Mouse (Mus musculus) heart, adult 8-10 months (tissue): ENCODE measurements around the gene Rps11. TPM values are rescaled to one million over a fixed set of nuclear protein-coding genes. Genes with fewer than 3 reads are reported as not detected.
"Not testable (repeated sequence)": the region's sequence is repeated elsewhere in the genome, so short reads cannot be mapped to it uniquely, and the experiment has no call there.

Experiments
- DNase-seq: peaks from one replicate; pipeline ENCODE4 v3.0.0; 2022; ENCODE audit warnings: low spot score
- total RNA-seq, 4 experiments: library from RNA; stranded (reverse); gene quantifications; 2 replicates each; pipeline ENCODE4 v1.2.4; 2022

The Rps11 gene
- total RNA-seq, 4 experiments from 2014 or later = 572 to 626 (median 604) TPM

DNA sequence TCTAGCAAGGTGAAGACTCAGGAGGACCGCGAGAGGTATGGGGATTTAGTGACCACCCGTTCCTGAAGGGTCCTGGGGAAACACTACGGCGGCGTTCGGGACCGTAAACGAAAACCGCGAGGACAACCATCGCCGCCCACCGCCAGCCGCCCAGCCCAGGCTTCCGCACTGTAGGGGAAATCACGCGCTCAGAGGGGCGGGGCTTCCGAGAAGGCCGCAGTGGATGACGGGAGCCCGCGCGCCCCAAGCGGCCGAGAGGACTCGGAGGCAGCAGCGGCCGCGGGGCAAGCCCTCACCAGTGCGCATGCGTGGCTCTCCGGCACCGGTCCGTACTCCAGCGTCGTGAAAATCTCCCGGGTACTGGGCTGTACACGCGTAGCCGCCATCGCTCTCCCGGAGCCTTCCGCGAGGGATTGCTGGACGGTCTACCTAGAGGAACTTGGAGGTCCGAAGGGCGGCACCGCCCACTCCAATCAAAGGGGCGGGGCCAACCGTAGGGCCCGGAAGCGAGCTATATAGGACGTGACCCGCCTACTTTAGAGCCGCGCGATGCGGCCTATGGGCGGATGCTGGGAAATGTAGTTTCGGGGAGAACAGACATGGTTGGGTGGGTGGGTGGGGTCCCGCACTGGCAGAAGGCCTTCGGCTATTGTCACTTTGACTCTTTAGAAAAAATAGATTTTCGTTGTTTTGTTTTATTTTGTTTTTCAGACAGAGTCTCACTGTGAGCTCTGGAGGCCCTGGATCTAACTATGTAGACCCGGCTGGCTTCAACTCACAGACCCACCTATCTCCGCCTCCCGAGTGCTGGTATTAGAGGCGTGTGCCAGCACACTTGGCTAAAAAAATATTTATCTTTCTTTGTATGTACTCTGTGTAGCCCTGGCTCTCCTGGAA is 30.1 kb upstream of the Rps11 start, which contains the start of the genes Pih1d1 and Aldh16a1:
Pih1d1 (plus strand) TSS at position 208 of the 897 bp plus-strand sequence.
Aldh16a1 (minus strand) TSS at position 489 of the 897 bp plus-strand sequence.
- DNase-seq = peak; percentile 96

DNA sequence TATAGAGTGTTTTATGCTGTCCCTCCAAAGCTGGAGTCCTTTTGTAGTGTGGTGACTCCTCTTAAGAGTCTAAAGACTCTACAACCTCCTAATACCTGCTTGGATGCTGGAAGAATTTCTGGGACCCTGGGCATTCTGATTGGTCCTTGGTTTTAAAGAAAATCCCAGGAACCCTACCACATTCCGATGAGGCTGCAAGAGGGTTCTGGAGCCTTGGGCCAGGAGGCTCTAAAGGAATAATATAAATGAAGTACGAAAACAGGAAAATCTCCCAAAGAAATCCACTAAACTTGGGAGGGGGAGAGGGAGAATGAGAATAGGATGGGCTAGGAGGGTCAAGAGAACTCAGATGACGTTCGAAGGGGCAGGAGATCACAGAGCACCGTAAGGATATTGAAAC is 29.3 kb upstream of the Rps11 start:
- DNase-seq = no peak

DNA sequence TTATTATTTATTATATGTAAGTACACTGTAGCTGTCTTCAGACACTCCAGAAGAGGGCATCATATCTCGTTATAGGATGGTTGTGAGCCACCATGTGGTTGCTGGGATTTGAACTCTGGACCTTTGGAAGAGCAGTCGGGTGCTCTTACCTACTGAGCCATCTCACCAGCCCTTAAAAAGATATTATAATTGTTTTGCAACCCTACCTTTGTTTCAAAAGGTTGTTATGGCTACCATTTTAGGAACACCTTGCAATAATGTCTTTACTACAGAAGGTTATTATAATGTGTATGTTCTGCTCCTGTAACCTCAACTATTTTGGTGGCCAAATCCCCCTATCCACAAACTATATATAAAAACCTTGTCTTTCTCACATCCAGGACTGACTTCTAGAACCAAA is 28.8 kb upstream of the Rps11 start:
- DNase-seq = not testable (repeated sequence)

DNA sequence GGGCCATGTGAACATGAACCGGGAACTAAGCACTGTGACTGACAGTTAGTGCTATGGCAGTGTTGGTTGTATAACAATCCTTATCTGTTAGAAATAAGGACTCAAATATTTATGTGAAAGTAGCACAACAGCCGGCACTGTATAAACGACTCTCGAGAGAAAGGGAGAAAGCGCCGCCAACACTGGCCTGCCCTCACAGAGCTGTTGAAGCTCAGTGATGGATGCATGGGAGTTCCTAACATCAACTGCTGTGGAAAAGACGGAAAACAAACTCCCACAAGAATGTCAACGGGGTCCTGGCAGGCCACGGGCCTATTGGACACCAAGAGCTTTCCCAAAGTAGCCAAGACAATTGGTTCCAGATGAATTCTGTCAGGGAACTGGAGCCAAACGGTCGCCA is 27.1 kb upstream of the Rps11 start:
- no peak for DNase-seq

DNA sequence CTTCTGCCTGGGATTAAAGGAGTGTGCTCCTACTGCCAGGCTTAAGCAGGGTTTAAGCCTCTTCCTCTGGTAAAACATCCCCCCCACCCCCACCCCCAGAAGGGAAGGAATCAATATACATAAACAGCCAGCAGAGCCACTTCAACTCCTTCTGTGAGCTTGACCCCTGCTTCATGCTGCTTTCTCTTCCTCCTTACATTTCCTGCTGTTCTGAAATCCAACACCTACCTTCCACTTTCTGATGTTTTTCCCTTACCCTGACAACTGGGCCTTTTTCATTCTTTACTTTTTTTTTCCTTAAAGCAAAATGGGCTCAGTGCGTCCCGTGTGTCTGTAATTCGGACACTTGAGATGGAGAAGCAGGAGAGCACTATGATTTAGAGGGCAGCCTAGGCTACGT is 26.1 kb upstream of the Rps11 start:
- no peak for DNase-seq

DNA sequence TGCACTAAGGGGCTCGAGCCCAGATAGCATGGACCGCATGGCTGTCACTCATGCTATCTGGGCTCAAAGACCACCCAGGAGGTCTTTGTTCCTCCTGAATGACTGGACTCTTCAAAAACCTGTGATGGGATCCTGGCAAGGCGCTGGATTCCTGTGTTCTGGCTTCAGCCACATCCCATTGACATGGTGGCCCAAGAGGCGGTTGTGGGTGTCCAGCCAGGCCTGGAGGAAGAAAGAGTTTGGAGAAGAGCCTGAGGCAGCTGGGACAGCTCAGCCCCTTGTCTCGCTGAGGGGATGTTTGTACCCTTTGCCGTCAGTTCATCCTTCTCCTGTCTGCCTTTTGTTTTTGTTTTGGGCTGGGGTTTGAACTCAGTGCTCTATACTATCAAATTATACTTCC is 25.3 kb upstream of the Rps11 start:
- no peak for DNase-seq

DNA sequence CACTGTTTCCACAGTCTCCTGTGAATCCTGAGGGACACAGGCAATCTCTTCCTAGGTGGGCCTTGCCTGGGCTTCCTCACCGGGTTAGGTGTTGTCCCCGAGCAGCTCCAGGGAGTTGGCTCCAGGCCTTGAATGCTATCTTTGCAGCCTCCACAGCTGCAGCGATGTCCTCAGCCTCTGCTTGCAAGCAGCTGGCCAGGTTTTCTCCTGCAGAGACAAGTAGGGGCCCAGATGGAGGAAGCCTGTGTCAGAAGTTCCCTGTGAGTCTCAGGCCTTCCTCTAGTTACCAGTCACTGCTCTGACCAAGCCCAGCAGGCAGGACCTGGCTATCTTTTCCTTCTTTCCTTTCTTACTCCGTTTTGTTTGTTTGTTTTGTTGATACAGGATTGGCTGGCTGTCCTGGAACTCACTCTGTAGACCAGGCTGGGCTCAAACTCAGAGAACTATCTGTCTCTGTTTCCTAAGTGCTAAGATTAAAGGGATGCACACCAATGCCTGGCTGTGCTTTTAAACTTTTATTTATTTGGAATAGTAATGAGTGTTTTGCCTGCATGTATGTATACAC is 24.4 kb upstream of the Rps11 start:
- DNase-seq = no peak

DNA sequence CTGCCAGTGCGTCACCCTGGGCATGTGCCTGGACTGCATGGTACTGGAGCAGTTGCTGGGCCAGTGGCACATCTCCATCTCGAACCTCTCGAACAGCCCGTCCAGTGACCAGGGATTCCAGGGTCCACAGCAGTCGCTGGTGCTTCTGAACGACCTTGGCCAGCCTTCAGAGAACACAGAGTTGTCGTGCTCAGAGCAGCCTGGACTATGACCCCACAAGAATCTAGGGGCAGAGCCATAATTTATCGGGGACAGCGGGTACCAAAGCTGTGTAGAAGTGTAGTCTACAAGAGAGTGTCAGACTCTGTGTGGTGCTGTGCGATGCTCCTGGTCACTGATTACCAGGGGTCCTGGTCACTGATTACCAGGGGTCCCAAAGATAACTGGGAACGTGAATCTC is 23.7 kb upstream of the Rps11 start:
- DNase-seq = no peak

DNA sequence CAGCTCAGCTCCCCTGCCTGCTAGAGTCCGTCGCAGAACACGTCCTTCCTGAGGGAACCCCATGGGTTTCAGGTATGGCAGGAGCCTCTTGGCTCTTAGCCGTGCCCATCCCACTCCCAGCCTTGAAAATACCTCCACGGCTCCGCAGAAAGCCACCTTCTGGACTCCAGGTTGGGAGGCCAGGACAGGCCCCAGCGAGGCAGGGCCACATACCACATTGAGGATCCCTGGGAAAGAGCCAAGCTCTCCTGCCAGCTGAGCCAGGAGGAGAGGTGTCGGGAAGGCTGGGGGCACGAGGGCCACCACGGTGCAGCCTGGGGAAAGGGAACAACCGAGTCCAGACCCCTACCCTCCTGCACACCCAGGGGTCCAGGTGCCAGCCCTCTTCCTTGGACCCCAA is 23.0 kb upstream of the Rps11 start:
- no peak for DNase-seq

DNA sequence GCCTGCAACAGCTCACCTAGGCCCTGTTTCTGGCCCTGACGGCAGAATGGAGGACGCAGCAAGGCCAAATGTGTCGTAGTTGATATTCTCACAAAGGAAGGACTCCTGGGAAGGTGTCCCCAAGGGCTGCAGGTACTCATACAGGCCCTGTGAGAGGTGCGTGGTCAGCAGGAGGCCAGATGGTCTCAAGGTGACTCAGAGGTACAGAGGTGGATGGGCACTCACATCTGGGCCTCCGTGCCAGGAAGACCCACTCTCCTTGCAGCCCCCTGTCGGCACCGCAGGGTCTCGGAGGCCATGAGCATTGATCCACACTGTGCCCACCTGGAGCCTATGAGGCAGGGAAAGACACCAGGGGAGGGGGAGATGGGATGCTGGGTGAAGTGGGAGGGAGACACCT is 21.2 kb upstream of the Rps11 start:
- no peak for DNase-seq

DNA sequence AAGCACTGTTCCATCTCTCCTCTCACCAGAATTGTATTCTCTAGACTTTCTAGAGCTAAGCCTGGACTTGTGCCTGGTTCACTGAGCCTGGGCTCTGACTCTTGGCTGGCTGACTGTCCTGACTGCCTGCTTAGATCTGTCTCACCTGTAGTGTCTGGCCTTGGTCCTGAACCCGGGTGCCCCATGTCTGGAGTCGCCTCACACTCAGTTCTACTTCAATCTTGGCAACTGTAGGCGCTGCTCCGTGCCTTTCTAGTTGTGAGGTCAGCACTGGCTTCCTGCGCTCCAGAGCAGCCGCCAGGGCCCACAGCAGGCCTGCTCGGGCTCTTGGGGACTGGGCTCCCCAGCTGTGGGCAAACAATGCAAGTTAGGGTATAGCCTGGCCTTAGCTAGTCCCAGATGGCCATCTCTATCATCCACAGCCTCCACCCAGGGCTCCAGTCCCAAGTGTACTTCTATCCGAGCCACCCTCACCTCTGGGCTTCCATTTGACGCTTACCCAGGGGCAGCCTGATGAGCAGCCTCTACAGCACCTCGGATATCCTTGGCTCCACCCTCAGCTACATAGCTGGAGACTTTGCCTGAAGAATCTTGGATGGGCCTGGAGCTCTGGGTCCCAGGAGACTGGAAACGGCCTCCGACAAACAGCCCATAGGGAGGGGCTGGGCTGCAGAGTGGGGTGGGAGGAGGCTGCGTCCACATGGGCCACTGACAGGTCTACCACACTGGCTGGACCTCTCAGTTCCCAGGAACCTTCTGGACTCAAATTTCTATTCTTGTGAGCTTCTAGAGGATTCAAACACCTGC is 20.3 kb upstream of the Rps11 start:
- DNase-seq = no peak

DNA sequence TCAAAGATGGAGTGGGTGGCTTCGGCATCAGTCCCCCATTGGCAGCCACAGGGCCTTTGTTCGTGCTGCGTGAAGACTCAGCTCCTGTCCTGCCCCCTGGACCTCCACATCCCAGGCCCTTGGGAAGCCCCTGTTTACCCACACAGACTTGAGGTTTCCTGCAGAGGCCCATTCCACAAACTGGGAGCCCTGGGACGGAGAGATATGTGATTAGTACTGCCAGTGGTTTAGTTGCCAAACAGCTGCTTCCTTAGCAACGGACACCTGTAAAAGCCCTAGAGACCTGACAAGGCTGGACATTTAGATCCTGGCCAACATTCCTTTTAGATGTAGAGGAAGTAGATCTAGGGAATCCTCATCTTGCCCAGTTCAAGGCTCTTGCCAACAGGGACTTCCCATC is 17.7 kb upstream of the Rps11 start:
- DNase-seq = no peak

DNA sequence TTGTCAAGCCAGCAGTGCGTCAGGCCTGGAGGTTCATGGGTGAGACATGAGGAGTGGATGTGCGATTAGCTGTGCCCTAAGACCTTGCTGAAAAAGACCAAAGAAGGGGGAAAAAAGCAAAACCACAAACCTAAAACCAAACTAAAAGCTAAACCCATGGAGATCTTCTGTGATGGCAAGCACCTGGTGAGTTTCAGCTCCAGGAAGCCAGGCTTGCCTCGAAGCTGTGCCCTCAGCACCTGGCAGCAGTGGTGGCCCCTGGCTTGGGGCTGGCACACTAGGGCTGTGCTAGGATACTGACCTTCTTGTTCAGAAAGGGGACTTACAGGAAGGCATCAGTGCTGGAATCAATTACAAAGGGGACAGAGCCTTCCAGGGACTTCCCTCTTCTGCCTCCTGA is 17.1 kb upstream of the Rps11 start:
- no peak for DNase-seq

DNA sequence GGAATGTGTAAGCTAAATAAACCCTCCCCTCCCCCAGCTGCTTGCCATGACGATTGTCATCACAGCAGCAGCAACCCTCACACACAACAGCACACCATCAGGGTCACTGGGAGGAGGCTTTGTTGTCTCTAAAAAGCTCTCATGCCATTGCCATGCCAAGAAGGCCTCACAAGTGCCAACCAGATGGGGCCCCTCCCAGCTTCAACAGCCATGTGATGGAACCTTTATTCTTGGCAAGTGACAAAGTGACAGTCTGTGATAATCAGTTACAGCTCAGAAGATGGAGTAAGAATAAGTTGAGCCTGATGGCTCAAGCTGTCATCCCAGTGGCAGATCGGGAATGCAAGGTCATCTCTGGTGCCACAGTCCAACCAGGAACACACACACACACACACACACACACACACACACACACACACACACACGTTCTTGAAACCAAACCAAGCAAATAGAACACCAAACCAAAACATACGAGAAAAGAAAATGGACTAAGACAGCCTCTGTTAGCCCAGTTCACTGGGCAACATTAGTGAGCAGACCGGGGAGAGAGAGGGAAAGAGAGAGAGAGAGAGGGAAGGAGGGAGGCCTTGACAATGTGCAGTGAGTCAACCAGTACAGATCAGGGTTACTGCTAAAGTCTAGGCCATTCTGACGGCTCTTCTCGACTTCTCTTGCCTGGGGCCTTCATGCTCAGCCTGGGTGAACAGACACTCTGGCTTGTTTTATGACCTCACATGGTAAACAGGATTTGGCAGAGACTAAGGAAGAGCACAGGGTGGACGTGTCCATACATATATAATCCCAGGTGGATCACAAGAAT is 15.9 kb upstream of the Rps11 start:
- DNase-seq = no peak

DNA sequence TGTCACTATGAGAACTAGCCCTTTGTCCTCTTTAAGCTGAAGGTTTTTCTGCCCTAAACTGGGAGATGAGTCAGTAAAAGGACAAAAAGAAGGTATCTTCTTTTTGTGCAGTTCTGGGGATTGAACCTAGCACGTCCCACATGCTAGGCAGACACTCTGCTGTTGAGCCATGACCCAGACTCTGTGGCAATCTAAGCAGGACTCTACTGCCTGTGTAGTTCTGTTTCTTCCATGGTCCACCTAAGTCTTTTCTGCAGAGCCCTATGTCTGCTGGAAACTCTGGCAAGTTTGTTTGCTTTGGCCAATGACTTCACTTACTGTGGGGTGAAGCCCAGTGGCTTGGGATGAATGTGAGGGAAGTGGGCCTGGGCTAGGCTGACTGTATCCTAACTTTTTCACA is 14.2 kb upstream of the Rps11 start:
- no peak for DNase-seq

DNA sequence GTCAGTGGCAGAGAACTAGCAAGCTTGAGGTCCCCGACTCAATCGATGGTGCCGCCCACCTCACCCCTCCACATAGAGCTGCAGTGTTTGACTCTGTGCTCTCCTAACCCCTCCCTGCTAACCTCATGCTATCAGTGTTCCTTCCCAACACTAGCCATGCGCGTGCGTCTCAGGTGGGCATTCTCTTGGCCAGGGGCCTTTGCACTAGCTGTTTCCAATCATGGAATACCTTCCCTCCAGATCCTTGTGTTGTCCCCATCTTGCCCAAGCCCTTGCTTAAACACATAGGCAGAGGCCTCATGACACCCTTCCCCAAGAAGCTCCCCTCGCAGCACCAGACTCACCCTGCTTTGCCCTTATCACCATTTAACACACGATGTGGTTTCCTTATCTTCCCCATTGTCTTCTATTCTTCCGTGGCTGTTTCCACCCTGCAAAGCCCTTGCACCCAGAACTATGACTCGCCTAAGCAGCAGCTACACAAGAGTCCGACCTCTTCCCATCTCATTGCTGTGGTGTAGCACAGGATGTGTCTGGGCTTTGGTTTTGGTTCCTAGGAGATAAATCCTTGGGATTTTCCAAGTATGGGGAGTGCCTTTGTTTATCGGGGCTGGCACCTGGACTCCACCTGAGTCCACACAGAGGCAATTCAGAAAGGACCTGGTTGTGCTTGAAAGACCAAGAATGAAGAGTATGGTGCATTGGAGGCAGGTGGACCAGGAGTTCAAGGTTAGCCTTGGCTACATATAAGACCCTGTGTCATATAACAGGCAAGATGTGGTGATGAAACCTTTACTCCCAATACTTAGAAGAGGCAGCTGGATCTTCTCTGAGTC is 13.2 kb upstream of the Rps11 start:
- no peak for DNase-seq

DNA sequence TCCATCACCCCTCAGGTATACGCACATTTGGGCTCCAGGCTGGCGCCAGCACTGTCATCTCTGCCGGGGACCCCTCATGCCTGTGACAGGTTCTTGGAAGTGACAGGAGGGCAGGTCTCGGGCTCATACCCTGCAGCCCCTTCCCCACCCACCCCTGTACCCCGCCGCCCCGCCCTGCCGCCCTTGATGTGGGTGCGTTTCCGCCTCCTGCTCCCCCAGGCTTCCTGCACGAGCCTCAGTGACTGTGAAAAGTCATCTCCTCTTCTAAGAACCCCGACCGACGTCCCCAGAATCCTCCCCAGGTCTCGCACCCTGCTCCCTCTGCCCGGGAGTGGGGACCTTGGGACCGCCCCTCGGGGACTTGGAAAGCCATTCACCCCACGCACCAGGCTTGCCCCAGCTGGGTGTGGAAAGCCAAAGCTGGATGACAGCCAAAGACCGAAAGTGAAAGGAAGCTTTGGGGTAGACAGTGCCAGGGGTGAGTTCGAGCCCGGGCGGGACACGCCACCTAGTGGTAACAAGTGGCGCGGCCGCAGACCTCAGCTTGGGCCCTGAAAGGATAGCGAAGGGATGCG is 11.8 kb upstream of the Rps11 start, which contains the start of the genes Gm45713 and Flt3l:
Gm45713 (minus strand) TSS at position 239 of the 575 bp plus-strand sequence.
Flt3l (minus strand) TSS at position 440 of the 575 bp plus-strand sequence.
- peak; percentile 97 for DNase-seq

DNA sequence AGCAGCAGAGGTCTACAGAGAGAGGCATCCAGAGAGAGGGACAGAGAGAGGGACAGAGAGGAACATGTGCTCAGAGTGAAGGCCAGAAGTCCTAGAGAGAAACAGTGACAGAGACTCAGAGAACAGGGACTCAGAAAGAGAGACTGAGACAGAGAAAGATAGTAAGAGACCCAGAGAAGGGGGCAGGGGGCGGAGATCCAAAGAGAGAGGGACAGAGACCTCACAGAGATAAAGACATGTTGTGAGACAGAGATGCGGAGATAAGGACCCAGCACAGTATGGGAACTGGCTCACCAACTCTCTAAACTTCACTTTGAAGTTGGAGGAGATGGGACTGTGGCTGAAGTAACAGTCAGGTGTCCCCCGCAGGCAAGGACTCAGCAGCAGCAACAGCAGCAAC is 11.1 kb upstream of the Rps11 start:
- DNase-seq = no peak

DNA sequence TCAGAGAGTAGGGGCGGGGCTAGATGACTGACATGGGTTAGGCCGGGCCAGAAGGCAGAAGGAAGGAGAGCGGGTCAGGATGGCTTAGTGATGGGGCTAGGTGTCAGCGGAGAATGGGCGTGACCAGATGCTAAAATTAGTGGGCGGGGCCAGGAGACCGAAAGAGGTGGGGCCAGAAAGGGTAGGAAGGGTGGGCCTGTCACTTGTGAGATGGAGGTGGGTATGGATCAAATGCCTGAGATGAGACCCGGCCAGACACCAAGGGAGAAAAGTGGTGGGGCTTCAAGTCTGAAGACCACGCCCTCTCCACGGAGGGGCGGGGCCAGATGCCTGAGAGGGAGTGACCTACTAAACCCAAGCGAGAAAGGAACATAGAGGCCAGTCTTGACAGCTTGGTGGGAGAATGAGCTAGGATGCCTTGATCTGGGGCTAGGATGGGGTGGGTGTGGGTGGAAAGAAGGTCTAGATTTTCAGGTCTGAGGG is 10.3 kb upstream of the Rps11 start:
- DNase-seq = no peak
